Mouse (Mus musculus) CH12.LX (cell line): Measurements from ENCODE around the gene Gm49387.

Experiments used
- BHLHE40 ChIP-seq: IDR thresholded peaks from 2 replicates; pipeline ENCODE4 v1.6.1; 2011; ENCODE audit warnings: mild to moderate bottlenecking, low read depth, low read length, improper control_type of control experiment
- CHD2 ChIP-seq: IDR thresholded peaks from 2 replicates; pipeline ENCODE4 v1.6.1; 2011; ENCODE audit warnings: low read length, improper control_type of control experiment
- CTCF ChIP-seq, 2 experiments: IDR thresholded peaks in 1 of 2; conservative IDR thresholded peaks in 1 of 2; 2 replicates each; pipeline ENCODE4 v1.5.1; 2011 to 2012; ENCODE audit warnings: low read depth in 2 of 2, low read length in 2 of 2, improper control_type of control experiment in 1 of 2, inconsistent platforms in 1 of 2, mild to moderate bottlenecking in 1 of 2, moderate library complexity in 1 of 2
- EP300 ChIP-seq: IDR thresholded peaks from 2 replicates; pipeline ENCODE4 v1.6.1; 2011; ENCODE audit warnings: low read length, improper control_type of control experiment
- GABPA ChIP-seq: IDR thresholded peaks from 2 replicates; pipeline ENCODE4 v1.6.1; 2012; ENCODE audit warnings: low read depth, low read length, improper control_type of control experiment, inconsistent platforms; ENCODE audit not compliant: insufficient replicate concordance
- MAZ ChIP-seq: IDR thresholded peaks from 2 replicates; pipeline ENCODE4 v1.6.1; 2012; ENCODE audit warnings: low read depth, mild to moderate bottlenecking, inconsistent platforms, low read length, improper control_type of control experiment, moderate library complexity
- POLR2A ChIP-seq: IDR thresholded peaks from 2 replicates; pipeline ENCODE4 v1.6.1; 2011; ENCODE audit warnings: low read depth, mild to moderate bottlenecking, improper control_type of control experiment, low read length
- SIN3A ChIP-seq: IDR thresholded peaks from 2 replicates; pipeline ENCODE4 v1.6.1; 2012; ENCODE audit warnings: low read length, improper control_type of control experiment, inconsistent platforms
- SMC3 ChIP-seq: IDR thresholded peaks from 2 replicates; pipeline ENCODE4 v1.6.1; 2011; ENCODE audit warnings: low read depth, low read length, improper control_type of control experiment
- USF2 ChIP-seq: conservative IDR thresholded peaks from 2 replicates; pipeline ENCODE4 v1.6.1; 2011; ENCODE audit warnings: low read depth, low read length, improper control_type of control experiment
- ZNF384 ChIP-seq: IDR thresholded peaks from 2 replicates; pipeline ENCODE4 v1.6.1; 2012; ENCODE audit warnings: low read depth, low read length, improper control_type of control experiment, inconsistent platforms

DNA sequence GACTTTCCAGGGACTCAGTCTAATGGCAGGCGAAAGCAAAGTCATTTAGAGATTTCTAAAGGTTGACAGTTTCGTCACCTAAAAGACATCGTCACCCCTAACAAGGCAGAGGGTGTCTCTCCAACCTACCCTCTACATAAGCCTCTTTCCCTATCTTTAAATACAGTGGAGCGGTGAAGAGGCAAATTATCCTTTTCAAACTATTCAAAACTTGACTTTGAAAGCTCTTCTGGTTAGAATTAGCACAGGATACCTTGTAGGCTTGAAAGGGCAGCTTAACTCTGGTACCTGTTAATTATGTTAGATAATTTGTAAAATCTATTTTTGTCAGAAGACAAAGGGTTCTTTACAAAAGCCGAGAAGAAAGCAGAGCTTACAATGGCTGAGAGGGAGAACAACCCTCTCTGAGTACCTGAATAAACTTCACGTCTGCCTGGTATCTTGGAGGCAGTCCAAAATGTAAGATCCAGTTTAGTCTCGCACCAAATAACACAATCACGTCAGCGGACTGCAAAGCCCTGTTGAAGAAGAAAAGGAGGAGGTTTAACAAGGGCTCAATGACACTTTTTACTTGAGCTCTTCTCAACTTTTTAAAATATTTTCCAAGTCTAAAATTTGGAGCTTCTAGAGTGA, 20.0 kb downstream of the Gm49387 start:
- no peak for TF ChIP-seq SMC3
- no peak for TF ChIP-seq CTCF (conservative IDR thresholded peaks at IDR 0.05 in 1 of 2, IDR thresholded peaks at IDR 0.05 in 1 of 2; ENCODE audit: low read depth in 2 of 2, low read length in 2 of 2)
- no peak for TF ChIP-seq USF2
- TF ChIP-seq ZNF384 = no peak
- TF ChIP-seq EP300 = no peak
- TF ChIP-seq BHLHE40 = no peak
- no peak for TF ChIP-seq POLR2A
- no peak for TF ChIP-seq SIN3A
- no peak for TF ChIP-seq CHD2
- no peak for TF ChIP-seq GABPA
- no peak for TF ChIP-seq MAZ
